Mouse (Mus musculus) cortical plate, adult 2 months (tissue): ENCODE measurements around the gene Il13ra1.

Source experiments
- CTCF ChIP-seq: fragments of 200-500 bp; IDR thresholded peaks from 2 replicates; pipeline ENCODE4 v1.5.1; 2011; ENCODE audit warnings: mild to moderate bottlenecking, control low read depth, low read length; ENCODE audit not compliant: insufficient read depth; ENCODE audit errors: extremely low read depth
- POLR2A ChIP-seq: fragments of 200-500 bp; IDR thresholded peaks from 2 replicates; pipeline ENCODE4 v1.6.1; 2011; ENCODE audit warnings: mild to moderate bottlenecking, low read length, control low read depth; ENCODE audit not compliant: insufficient read depth; ENCODE audit errors: extremely low read depth

GRCm38 (mm10) chrX:36146746-36147145 lies 34.8 kb downstream of the Il13ra1 start:
- TF ChIP-seq CTCF = no peak
- TF ChIP-seq POLR2A = no peak
